Mouse (Mus musculus) heart, embryonic 11.5 days (tissue): ENCODE measurements around the gene C87499. TPM values are rescaled to one million over a fixed set of nuclear protein-coding genes. Genes with fewer than 3 reads are reported as not detected.

ENCODE experiments used
- ATAC-seq: fragments of 200-750 bp; cut with Nextera tagmentation; replicated peaks from 2 replicates; pipeline ENCODE4 v1.8.0; 2017; ENCODE audit warnings: moderate library complexity; ENCODE audit not compliant: insufficient number of reproducible peaks, low FRiP score, low TSS enrichment
- H3K27ac ChIP-seq: fragments of 300-500 bp; sonication (generic); 2 replicates; pipeline ENCODE4 v1.5.1; 2014; ENCODE audit warnings: mild to moderate bottlenecking, low read depth, low read length
- H3K27me3 ChIP-seq: fragments of 300-500 bp; sonication (generic); 2 replicates; pipeline ENCODE4 v1.6.1; 2014; ENCODE audit warnings: mild to moderate bottlenecking, low read length, mixed read lengths; ENCODE audit not compliant: control insufficient read depth, insufficient read depth
- H3K36me3 ChIP-seq: fragments of 300-500 bp; sonication (generic); 2 replicates; pipeline ENCODE4 v1.6.1; 2014; ENCODE audit warnings: mild to moderate bottlenecking, low read length, moderate library complexity, mixed read lengths; ENCODE audit not compliant: control insufficient read depth, insufficient read depth
- H3K4me1 ChIP-seq: fragments of 300-500 bp; sonication (generic); 2 replicates; pipeline ENCODE4 v1.6.1; 2014; ENCODE audit warnings: low read length; ENCODE audit not compliant: control insufficient read depth, insufficient read depth
- H3K4me2 ChIP-seq: fragments of 300-500 bp; sonication (generic); 2 replicates; pipeline ENCODE4 v1.6.1; 2014; ENCODE audit warnings: mild to moderate bottlenecking, moderate library complexity
- H3K4me3 ChIP-seq: fragments of 300-500 bp; sonication (generic); 2 replicates; pipeline ENCODE4 v1.5.1; 2014; ENCODE audit warnings: low read depth, low read length
- H3K9ac ChIP-seq: fragments of 300-500 bp; sonication (generic); 2 replicates; pipeline ENCODE4 v1.6.1; 2014; ENCODE audit warnings: mild to moderate bottlenecking, low read depth, low read length, moderate library complexity
- H3K9me3 ChIP-seq: fragments of 300-500 bp; sonication (generic); replicated peaks from 2 replicates; pipeline ENCODE4 v1.6.1; 2016; ENCODE audit warnings: low read length; ENCODE audit not compliant: control insufficient read depth
- WGBS: fragments of 180-500 bp; shearing (Covaris S2); extraction: QIAGEN DNeasy Blood & Tissue Kit; methylation state at CpG from one replicate; pipeline ENCODE4 v1.1.7; 2014; ENCODE audit not compliant: insufficient replicate concordance; 5-methylcytosine and 5-hydroxymethylcytosine counted together
- polyA plus RNA-seq: library from polyadenylated mRNA; unstranded; fragments of >200 nt; fragmentation: Nextera tagmentation; extraction: Ambion mirVana; gene quantifications from 2 replicates; pipeline ENCODE4 v1.2.1, GENCODE M21; 2014

Gene C87499
- polyA plus RNA-seq, 1 experiment from 2014 or later, result not detected

DNA sequence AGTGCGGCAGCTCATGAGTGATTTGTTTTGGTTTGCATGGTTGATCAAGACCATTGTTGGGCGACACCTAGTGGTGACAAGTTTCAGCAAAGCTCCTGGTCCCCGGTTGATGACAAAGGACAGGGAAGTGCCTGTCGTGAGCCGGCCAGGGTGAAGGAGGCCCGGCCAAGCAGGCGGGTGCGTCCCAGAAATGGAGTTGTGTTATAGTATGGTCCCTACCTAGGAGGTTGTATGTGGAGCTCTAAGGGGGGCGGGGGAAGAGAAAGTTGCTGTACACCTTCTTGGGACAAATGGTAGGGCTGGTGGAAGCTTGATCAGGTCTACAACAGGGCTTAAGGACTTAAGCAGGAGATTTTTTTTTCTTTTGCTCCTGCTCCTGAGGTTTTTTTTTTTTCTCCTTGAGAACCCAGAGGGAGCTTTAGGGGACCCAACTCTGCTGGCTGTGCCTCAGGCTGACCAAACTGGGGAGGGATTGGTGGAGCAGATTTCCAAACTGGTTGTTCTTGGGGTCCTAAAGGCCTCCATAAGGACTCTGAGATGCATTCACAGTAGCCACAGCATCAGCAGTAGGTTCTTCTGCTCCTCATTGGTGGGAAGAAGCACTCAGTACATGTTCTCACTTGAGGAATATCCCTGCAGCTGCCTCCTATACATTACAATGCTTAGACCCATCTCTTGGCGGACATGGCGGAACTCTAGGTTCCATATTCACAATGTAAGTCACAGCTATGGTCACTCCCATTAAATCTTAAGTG, 7.0 kb upstream of the C87499 start:
- Histone ChIP-seq H3K9me3 (no peaks in the 10 kb centered on the region), H3K27ac (no peak overlapping the region), H3K36me3 (no peaks in the 10 kb centered on the region), H3K4me1 (no peaks in the 10 kb centered on the region), H3K27me3 (no peaks in the 10 kb centered on the region), H3K4me3 (peak overlapping the region; percentile 41), H3K9ac (no peak overlapping the region), H3K4me2 (peak overlapping the region; percentile 56)
- ATAC-seq, result peak; percentile 90
- 24% methylated on average over 11 of the region's 11 CpGs for WGBS

DNA sequence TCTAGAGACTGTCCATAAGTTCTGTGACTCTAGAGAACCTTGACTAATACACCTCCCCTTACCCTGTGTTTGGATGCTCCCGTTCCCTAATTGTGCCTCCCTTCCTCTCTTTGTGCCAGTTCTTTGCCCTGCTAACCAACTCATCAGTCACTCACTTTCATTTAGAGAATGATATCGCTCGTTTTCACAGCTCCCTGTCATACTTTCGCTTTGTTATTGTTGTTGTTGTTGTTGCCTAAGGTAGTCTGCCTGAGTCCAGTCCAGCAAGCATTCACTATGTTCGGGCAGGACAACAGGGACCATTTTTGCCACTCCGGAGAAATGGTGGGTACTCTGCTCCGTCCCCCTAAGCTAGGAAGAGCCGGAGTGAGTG, 6.5 kb upstream of the C87499 start:
- H3K27me3 ChIP-seq, result no peaks in the 10 kb centered on the region
- no peak overlapping the region for H3K9ac ChIP-seq
- no peaks in the 10 kb centered on the region for H3K9me3 ChIP-seq
- H3K27ac ChIP-seq, result no peak overlapping the region
- H3K36me3 ChIP-seq, result no peaks in the 10 kb centered on the region
- H3K4me1 ChIP-seq, result no peaks in the 10 kb centered on the region
- peak overlapping the region; percentile 41 for H3K4me3 ChIP-seq
- ATAC-seq, result no peak
- peak overlapping the region; percentile 56 for H3K4me2 ChIP-seq
- 66% methylated on average over 8 of the region's 8 CpGs for WGBS

DNA sequence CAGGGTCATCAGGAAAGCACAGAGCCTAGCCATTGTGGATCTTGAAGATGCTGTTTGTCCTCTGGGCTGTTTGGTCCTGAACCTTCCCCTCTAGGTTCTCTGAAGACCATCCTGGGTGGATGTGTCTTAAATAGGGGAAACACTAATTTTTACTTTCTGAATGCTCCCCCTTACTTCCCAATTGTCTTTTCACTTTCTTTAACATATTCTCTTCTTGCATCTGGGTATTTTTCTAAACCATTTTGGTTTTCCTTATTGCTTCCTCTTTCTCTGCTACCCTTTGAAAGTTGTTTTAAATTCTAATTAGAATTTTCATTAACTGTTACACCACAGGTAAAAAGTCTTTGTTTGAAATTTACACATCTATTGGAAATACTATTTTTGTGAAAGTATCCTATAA, 30.9 kb downstream of the C87499 start, which contains the start of gene Ifna12:
TSS of gene Ifna12 (minus strand) at position 101 of the 400 bp plus-strand sequence.
- no peak within 1 kb of the TSS for H3K9ac ChIP-seq
- H3K4me2 ChIP-seq, result no peak within 1 kb of the TSS
- no peak for ATAC-seq

DNA sequence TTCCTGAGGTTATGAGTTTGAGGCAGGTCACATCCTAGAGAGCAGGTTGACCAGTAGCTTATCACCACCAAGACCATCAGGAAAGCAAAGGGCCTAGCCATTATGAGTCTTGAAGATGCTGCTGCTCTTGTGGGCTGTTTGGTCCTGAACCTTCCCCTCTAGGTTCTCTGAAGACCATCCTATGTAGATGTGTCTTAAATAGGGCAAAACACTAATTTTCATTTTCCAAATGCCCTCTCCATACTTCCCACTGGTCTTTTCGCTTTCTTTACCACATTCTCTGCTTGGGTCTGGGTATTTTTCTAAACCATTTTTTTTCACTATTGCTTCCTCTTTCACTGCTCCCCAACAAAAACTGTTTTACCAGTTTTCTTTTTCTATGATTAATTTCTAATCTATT, 41.9 kb downstream of the C87499 start, which contains the start of gene Ifna9:
TSS of gene Ifna9 (minus strand) at position 101 of the 400 bp plus-strand sequence.
- no peak within 1 kb of the TSS for H3K4me3 ChIP-seq
- no peak within 1 kb of the TSS for H3K4me2 ChIP-seq
- H3K36me3 ChIP-seq, result no peaks in the 10 kb centered on the region
- H3K27me3 ChIP-seq, result no peaks in the 10 kb centered on the region
- H3K9ac ChIP-seq, result no peak within 1 kb of the TSS
- WGBS, result 74% methylated on average over 1 of the region's 1 CpGs
- H3K9me3 ChIP-seq, result no peaks in the 10 kb centered on the region
- H3K4me1 ChIP-seq, result no peaks in the 10 kb centered on the region
- no peak within 1 kb of the TSS for H3K27ac ChIP-seq
- no peak for ATAC-seq

More for the DNA sequence above, 30.9 kb downstream of the C87499 start, which contains the start of gene Ifna12:
- no peak within 1 kb of the TSS for H3K27ac ChIP-seq
- H3K4me1 ChIP-seq, result no peaks in the 10 kb centered on the region
- H3K4me3 ChIP-seq, result no peak within 1 kb of the TSS
- H3K27me3 ChIP-seq, result no peaks in the 10 kb centered on the region
- no peaks in the 10 kb centered on the region for H3K9me3 ChIP-seq
- H3K36me3 ChIP-seq, result no peaks in the 10 kb centered on the region

Other genes with a start within 250 kb of the C87499 start
- 8.0 and 8.1 TPM in 2 replicates for gene Hacd4, start 195.5 kb downstream of the C87499 start, polyA plus RNA-seq
- not detected in 2 replicates for gene Ifnb1, start 111.6 kb downstream of the C87499 start, polyA plus RNA-seq
- not detected in 2 replicates for gene Ifna15, start 76.2 kb downstream of the C87499 start, polyA plus RNA-seq
- gene Ifna14, start 62.6 kb downstream of the C87499 start, polyA plus RNA-seq, result not detected in 2 replicates
- gene Ifna9, start 42.0 kb downstream of the C87499 start, polyA plus RNA-seq, result not detected in 2 replicates
- gene Ifna12, start 31.0 kb downstream of the C87499 start, polyA plus RNA-seq, result not detected in 2 replicates
- gene Ifna13, start 10.0 kb upstream of the C87499 start, polyA plus RNA-seq, result not detected in 2 replicates
- gene Ifna16, start 42.5 kb upstream of the C87499 start, polyA plus RNA-seq, result not detected in 2 replicates
- not detected in 2 replicates for gene Ifna2, start 49.5 kb upstream of the C87499 start, polyA plus RNA-seq
- gene Ifnab, start 56.9 kb upstream of the C87499 start, polyA plus RNA-seq, result not detected in 2 replicates
- gene Gm26566, start 87.4 kb upstream of the C87499 start, polyA plus RNA-seq, result 0.63 and 0.87 TPM in 2 replicates
- gene Klhl9, start 88.1 kb upstream of the C87499 start, polyA plus RNA-seq, result 99.9 and 113 TPM in 2 replicates
- not detected in 2 replicates for gene Gm13271, start 120.5 kb upstream of the C87499 start, polyA plus RNA-seq
- gene Gm13283, start 125.7 kb upstream of the C87499 start, polyA plus RNA-seq, result 0.39 and 0.56 TPM in 2 replicates
- gene Gm13290, start 139.4 kb upstream of the C87499 start, polyA plus RNA-seq, result 0.61 TPM in 1 of 2 replicates, not detected in the other
- not detected in 2 replicates for gene Gm13289, start 142.5 kb upstream of the C87499 start, polyA plus RNA-seq
- gene Gm13272, start 145.4 kb upstream of the C87499 start, polyA plus RNA-seq, result not detected in 2 replicates
- gene Ifnz, start 147.7 kb upstream of the C87499 start, polyA plus RNA-seq, result not detected in 2 replicates
- not detected in 2 replicates for gene Gm13276, start 151.3 kb upstream of the C87499 start, polyA plus RNA-seq
- gene Gm13277, start 154.2 kb upstream of the C87499 start, polyA plus RNA-seq, result not detected in 2 replicates
- not detected in 2 replicates for gene Gm13278, start 157.1 kb upstream of the C87499 start, polyA plus RNA-seq
- gene Gm13275, start 160.1 kb upstream of the C87499 start, polyA plus RNA-seq, result 0.47 TPM in 1 of 2 replicates, not detected in the other
- gene Gm13279, start 163.0 kb upstream of the C87499 start, polyA plus RNA-seq, result not detected in 2 replicates
- 0.27 and 0.76 TPM in 2 replicates for gene Gm13285, start 165.3 kb upstream of the C87499 start, polyA plus RNA-seq
- not detected in 2 replicates for gene Gm13287, start 168.8 kb upstream of the C87499 start, polyA plus RNA-seq
- gene Gm13288, start 171.1 kb upstream of the C87499 start, polyA plus RNA-seq, result not detected in 2 replicates
- gene Ifna7, start 181.8 kb upstream of the C87499 start, polyA plus RNA-seq, result not detected in 2 replicates
- gene Ifna11, start 185.5 kb upstream of the C87499 start, polyA plus RNA-seq, result not detected in 2 replicates
- not detected in 2 replicates for gene Ifna6, start 193.0 kb upstream of the C87499 start, polyA plus RNA-seq
- gene Ifna5, start 201.1 kb upstream of the C87499 start, polyA plus RNA-seq, result not detected in 2 replicates
- gene Ifna4, start 207.4 kb upstream of the C87499 start, polyA plus RNA-seq, result not detected in 2 replicates
- gene Ifna1, start 215.7 kb upstream of the C87499 start, polyA plus RNA-seq, result not detected in 2 replicates
- gene Ifne, start 245.8 kb upstream of the C87499 start, polyA plus RNA-seq, result not detected in 2 replicates